Mouse (Mus musculus) myocyte (in vitro differentiated cells): Measurements from ENCODE around the gene Arvcf.

ENCODE experiments used
- CEBPB ChIP-seq: IDR thresholded peaks from 2 replicates; pipeline ENCODE4 v1.6.1; 2011; ENCODE audit warnings: mild to moderate bottlenecking, moderate library complexity; ENCODE audit not compliant: poor library complexity, insufficient read depth, severe bottlenecking
- E2F4 ChIP-seq: IDR thresholded peaks from one replicate; pipeline ENCODE4 v1.6.1; 2011; ENCODE audit warnings: mild to moderate bottlenecking, control low read depth, moderate library complexity; ENCODE audit not compliant: insufficient read depth
- MAX ChIP-seq: IDR thresholded peaks from one replicate; pipeline ENCODE4 v1.6.1; 2011; ENCODE audit warnings: low read depth, mild to moderate bottlenecking, control low read depth
- MYOD1 ChIP-seq, 3 experiments: IDR thresholded peaks; one replicate each; pipeline ENCODE4 v1.6.1; 2011; ENCODE audit warnings: control low read depth in 2 of 3, low read depth in 2 of 3, mild to moderate bottlenecking in 2 of 3, moderate library complexity in 1 of 3; ENCODE audit not compliant: insufficient read length in 2 of 3, control insufficient read depth in 1 of 3
- MYOG ChIP-seq, 3 experiments: IDR thresholded peaks; one replicate each; pipeline ENCODE4 v1.6.1; 2011; ENCODE audit warnings: control low read depth in 2 of 3, low read depth in 2 of 3, mild to moderate bottlenecking in 2 of 3; ENCODE audit not compliant: insufficient read length in 2 of 3, control insufficient read depth in 1 of 3, insufficient read depth in 1 of 3
- POLR2A ChIP-seq: IDR thresholded peaks from one replicate; pipeline ENCODE4 v1.6.1; 2011; ENCODE audit warnings: low read depth, mild to moderate bottlenecking, control low read depth, moderate library complexity; ENCODE audit not compliant: insufficient read length
- POLR2AphosphoS2 ChIP-seq: IDR thresholded peaks from one replicate; pipeline ENCODE4 v1.6.1; 2011; ENCODE audit warnings: low read depth, control low read depth; ENCODE audit not compliant: insufficient read length
- REST ChIP-seq: IDR thresholded peaks from one replicate; pipeline ENCODE4 v1.6.1; 2011; ENCODE audit warnings: mild to moderate bottlenecking, control low read depth, moderate library complexity; ENCODE audit not compliant: insufficient read depth, insufficient read length
- SRF ChIP-seq: IDR thresholded peaks from one replicate; pipeline ENCODE4 v1.6.1; 2011; ENCODE audit warnings: low read depth; ENCODE audit not compliant: control insufficient read depth, insufficient read length
- TCF12 ChIP-seq: IDR thresholded peaks from one replicate; pipeline ENCODE4 v1.6.1; 2011; ENCODE audit warnings: mild to moderate bottlenecking, control low read depth; ENCODE audit not compliant: poor library complexity, insufficient read depth, severe bottlenecking
- TCF3 ChIP-seq: IDR thresholded peaks from one replicate; pipeline ENCODE4 v1.6.1; 2011; ENCODE audit warnings: low read depth, control low read depth; ENCODE audit not compliant: insufficient read length
- USF1 ChIP-seq: IDR thresholded peaks from one replicate; pipeline ENCODE4 v1.6.1; 2011; ENCODE audit warnings: low read depth, mild to moderate bottlenecking, control low read depth, moderate library complexity

DNA sequence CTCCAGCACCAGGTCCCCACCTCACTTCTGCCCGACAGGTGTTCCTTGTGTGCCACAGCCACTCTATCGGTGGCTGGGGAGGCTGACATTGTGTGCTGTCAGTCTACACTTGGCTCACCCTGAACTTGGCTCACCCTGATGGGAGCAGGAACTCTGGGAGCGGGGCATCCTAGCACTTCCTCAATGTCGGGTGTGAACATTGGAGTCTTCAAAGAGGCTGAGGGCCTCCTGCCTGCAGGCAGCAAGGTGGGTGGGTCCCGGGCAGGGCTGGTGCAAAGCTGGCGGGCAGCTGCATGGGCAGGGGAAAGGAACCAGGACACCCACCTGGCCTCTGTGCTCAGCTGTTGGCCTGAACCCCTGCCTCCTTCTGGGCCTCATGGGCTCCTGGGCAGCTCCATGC is 88.1 kb downstream of the Arvcf start:
- no peak for TF ChIP-seq TCF12
- TF ChIP-seq POLR2A: no peak
- no peak for TF ChIP-seq SRF
- no peak for TF ChIP-seq USF1
- TF ChIP-seq TCF3: no peak
- TF ChIP-seq CEBPB: no peak
- TF ChIP-seq MYOD1 (IDR thresholded peaks at IDR 0.05; ENCODE audit: control insufficient read depth in 1 of 3, insufficient read length in 2 of 3, low read depth in 2 of 3): no peak
- no peak for TF ChIP-seq POLR2AphosphoS2
- TF ChIP-seq E2F4: no peak
- TF ChIP-seq MAX: no peak
- no peak for TF ChIP-seq REST
- no peak for TF ChIP-seq MYOG (IDR thresholded peaks at IDR 0.05; ENCODE audit: control insufficient read depth in 1 of 3, insufficient read depth in 1 of 3, insufficient read length in 2 of 3, low read depth in 2 of 3)
